Mouse (Mus musculus) spleen, postnatal 10 days (tissue): Measurements from ENCODE around the gene Hs2st1.

Experiments
- DNase-seq, 2 experiments: peaks; one replicate each; pipeline ENCODE4 v3.0.0; 2021 to 2022; ENCODE audit warnings: low spot score in 2 of 2

Hs2st1 gene

DNA sequence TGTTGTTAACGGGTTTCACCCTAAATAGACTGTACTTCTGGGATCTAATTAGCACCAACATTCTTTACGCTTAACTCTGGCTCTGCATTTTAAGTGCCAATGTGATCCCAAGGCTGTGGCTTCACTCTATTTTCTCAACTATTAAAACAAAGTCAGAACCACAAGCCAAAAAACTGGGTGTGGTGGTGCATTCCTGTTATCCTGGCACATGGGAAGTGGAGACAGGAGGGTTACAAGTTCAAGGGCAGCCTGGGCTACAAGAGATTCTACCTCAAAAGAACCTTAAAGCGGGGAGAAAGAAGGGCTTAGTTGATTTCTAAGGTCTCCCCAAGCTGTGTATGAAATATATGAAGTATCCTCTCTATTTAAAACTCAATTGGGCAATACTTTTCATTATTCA is 133.9 kb downstream of the Hs2st1 start:
- no peak for DNase-seq

DNA sequence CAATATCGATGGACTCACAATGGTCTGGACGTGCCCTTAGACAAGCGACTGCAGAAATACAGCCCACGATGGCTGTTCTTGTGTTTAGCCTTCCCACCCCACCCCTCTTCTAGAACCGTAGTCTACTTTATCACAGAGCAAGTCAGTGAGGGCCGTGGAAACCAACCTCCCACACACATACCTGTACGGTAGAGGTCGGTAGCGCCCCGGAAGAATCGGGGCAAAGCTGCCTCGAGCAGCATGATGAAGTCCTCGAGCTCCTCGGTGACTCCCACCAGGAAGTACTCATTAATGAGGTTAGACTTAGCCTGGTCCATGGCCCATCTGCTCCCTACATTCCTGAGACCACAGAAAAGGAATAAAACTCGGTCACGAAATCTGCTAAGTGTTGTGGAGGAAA is 134.7 kb downstream of the Hs2st1 start:
- no peak for DNase-seq

DNA sequence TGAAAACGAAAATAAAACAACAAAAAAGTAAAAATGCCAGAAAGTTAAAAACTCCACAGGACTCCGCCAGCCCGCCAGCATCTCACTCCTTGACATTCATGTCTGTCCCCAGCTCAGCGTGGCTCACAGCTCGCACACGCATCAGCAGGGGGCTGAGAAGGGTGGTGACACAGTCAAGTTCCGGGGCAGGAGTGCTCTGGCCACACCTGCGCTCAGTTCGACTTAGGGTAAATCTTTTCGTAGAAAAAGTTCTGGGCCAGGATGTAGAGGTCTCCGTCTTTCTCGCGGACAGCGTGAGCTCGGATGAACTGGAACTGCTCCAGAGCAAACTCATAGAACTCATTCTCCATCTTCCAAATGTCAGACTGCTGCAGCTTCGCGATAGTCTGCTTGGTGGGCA is 135.7 kb downstream of the Hs2st1 start:
- DNase-seq: no peak

GRCm38 (mm10) chr3:144433039-144433438 is 136.9 kb downstream of the Hs2st1 start:
- no peak for DNase-seq

DNA sequence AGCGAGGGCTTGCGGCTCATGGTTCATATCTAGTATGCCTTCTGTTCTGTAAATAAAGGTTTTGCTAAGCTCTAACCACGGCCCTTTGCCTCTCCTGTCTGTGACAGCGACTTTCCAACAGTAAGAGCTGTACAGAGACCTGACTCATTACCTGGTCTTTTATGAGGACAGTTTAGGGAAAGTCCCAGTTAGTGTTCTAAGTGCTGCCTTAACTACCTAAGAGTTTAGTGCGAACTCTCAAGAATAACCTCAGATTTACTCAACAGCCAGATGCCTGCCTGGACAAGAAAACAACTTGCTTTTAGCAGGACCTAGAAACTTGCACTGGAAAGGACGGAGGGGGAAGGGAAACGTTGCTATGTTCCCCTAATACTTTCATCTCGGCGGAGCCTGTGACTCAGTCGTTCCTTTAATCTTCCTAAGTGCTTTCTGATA is 137.8 kb downstream of the Hs2st1 start:
- DNase-seq: no peak

DNA sequence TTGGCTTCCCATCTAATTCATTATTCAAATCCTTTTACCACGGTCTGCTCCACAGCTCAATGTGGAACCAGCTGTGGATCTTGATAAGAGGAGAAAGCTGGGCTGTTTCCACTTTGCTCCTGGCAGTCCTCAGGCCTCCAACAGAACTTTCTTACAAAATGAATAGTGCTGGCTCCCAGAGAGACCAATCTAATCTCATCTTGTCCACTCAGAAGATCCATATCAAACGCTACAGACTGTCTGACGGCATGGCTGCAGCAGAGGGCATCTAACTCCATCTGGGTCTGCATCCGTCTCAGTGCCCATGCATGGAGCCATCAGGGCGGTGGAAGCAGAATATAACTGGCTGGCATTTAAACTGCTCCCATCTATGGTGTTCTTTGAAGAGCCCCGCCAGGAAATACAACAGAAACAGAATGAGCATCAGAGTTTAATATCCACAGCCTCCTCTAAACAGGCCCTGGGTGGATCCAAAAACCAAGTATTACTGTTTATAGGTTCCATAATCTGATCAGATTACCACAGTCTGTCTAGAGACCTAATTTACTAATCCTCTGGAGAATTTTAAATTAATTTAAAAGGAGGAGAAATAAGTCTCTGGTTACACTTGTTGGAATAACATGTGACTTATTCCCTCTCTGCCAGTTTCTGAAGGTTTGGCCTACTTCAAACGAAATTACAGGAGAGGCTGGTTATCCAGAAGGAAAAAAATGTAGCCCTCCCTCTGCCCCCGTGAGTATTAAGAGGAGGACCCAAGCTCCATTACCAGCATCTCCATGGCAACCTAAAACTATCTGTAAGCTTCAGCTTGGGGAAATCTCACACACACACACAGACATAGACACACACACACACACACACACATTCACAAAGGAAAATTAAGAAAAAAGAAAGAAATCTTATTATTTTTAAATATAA is 141.2 kb downstream of the Hs2st1 start:
- no peak for DNase-seq

DNA sequence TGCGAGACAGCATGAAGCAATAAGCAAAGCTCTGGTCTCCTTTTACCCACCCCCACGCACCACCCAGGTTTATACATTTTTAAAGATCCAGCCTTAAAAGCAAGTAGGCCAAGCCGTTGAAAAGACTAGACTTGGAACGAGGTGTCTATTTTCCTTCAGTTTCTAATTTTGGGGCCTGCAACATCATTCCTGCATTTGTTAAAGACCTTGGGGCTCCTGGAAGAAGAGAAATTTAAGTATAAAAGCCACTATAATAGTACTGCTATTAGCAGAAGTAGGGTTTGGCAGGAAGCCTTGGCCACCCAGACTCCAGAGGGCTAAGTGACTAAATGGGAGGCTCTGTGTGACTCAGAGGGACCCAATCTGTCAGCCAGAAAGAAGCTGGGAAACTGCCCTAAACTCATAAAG is 144.9 kb downstream of the Hs2st1 start:
- DNase-seq: no peak

GRCm38 (mm10) chr3:144421404-144422180 is 148.4 kb downstream of the Hs2st1 start:
- no peak for DNase-seq

DNA sequence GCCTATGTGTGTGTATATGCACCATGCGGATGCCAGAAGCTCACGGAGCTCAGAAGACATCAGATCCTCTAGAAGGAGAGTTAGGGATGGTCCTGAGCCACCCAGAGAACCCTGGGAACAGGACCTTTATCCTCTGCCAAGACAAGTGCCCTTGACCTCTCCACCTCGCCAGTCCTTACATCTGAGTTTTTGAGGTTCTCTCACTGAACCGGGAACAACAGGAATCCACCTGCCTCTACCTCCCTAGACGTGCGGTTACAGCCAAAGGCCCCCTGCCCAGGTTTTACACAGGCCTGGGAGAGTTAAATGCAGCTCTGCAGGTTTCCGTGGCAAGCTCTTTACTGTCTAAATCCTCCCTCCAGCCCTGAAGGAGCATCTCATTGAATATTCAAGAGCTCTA is 156.2 kb downstream of the Hs2st1 start:
- DNase-seq: no peak

DNA sequence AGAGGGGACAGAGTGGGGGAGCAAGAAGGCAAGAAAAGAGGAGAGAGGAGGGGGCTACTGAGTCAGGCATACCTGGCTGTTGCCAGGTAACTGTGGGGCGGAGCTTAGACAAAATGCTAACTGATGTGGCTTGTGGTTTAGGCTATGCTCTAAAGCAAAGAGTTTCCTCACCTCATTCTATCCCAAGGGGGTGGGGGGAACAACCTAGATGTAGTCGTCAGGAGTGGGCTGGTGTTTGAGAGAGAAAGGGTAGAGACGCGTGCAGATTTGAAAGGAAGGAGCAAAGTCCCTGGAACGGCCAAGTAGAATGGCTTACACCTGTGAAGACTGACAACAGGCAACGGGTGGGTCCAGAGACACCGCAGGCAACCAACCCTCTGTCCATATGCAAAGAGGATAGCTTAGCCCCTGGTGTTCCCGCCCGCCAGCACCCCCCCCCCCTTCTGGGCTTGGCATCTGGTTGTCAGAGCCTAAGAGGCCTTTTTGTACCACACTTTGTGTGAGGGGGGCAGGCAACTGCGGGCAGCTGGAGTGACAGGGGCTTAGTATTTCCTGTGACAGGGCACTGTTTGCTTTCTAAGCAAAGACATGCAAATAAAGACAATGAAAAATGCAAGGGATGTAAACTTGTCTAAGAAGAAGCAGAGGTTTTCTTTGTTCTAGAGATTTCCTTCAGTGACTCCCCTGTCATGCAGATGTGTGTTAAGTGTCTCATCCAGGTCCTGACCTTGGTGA is 157.3 kb downstream of the Hs2st1 start:
- peak in 1 of 2 experiments; percentile 17 for DNase-seq

GRCm38 (mm10) chr3:144411650-144412278 is 158.2 kb downstream of the Hs2st1 start:
- DNase-seq: no peak

GRCm38 (mm10) chr3:144411051-144411542 is 158.9 kb downstream of the Hs2st1 start:
- DNase-seq: no peak

- no peak for DNase-seq
These were observed 161.0 kb downstream of the Hs2st1 start for GRCm38 (mm10) chr3:144408953-144409352.

- no peak for DNase-seq
These were observed 164.7 kb downstream of the Hs2st1 start for GRCm38 (mm10) chr3:144405331-144405730.

GRCm38 (mm10) chr3:144401292-144401691 is 168.7 kb downstream of the Hs2st1 start:
- no peak for DNase-seq

DNA sequence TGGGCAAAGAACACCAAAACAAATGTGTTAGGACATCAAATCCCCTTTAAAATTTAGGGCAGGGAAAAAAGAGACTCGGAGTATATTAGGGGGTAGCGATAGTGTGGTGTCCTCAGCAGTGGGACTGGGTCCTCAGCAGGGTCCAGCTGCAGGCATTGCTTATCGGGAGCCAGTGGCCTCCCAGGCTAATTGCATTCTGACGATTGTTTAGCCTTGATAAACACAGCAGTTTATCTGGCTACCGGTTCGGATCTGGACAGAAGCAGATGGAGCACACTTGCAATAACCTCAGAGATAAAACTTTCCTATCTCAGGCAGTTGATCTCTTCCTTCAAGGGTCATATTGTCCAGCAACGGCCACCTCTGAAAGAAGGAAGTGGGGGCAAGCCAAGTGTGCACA is 169.1 kb downstream of the Hs2st1 start:
- DNase-seq: no peak

DNA sequence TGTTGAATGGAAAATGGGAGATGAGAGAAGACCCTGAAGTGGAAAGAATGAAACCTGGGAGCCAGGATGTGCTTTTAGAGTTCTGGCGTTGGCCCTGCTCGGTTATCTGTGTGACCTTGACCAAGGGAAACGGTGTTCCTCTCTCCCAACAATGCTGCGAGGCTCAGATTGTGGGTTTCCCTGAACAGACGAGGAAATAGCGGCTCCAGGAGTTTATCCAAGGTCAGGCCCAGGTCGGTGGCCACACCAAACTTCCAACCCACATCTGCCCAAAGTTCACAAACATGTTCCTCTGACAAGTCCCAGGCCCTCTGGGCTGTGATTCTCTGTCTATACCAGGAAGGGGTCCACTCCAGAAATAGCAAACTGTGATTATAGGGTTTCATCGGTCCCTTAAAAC is 169.6 kb downstream of the Hs2st1 start:
- DNase-seq: peak in 1 of 2 experiments; percentile 22

GRCm38 (mm10) chr3:144399358-144400096 is 170.5 kb downstream of the Hs2st1 start:
- DNase-seq: peak; percentile 64 to 86

GRCm38 (mm10) chr3:144398166-144398565 is 171.8 kb downstream of the Hs2st1 start:
- DNase-seq: no peak

GRCm38 (mm10) chr3:144396478-144396877 is 173.5 kb downstream of the Hs2st1 start:
- DNase-seq: no peak
